Mouse (Mus musculus): ENCODE data around the gene Rgs17. TPM values are rescaled to one million over a fixed set of nuclear protein-coding genes. Genes with fewer than 3 reads are reported as not detected.

The Rgs17 gene
- total RNA-seq (2023) = not detected

GRCm38 (mm10) chr10:5922294-5922828, at the start of gene Rgs17:
Gene Rgs17 (minus strand): TSS chr10:5922400.

GRCm38 (mm10) chr10:5823740-5824491, 98.3 kb downstream of the Rgs17 start, which contains the start of gene Mtrf1l:
Gene Mtrf1l (minus strand): TSS chr10:5823910.

GRCm38 (mm10) chr10:5805243-5805730, 116.9 kb downstream of the Rgs17 start, which contains the start of gene Fbxo5:
Gene Fbxo5 (minus strand): TSS chr10:5805600.

Other genes with a start within 250 kb of the Rgs17 start
- gene Fbxo5, start 116.8 kb downstream of the Rgs17 start, total RNA-seq (2023) = 6.4 TPM
- gene Mtrf1l, start 98.5 kb downstream of the Rgs17 start, total RNA-seq (2023) = 19.8 TPM

Measured in CD8-positive naive resting alpha-beta T cell, adult 57 days (primary cell).